Mouse (Mus musculus) liver, embryonic 14.5 days (tissue): ENCODE data around the gene Stum.

Experiments used
- CTCF ChIP-seq: IDR thresholded peaks from 2 replicates; pipeline ENCODE4 v1.5.1; 2016; ENCODE audit warnings: antibody characterized with exemption, low read depth, control low read depth
- EP300 ChIP-seq: IDR thresholded peaks from 2 replicates; pipeline ENCODE4 v1.6.1; 2016; ENCODE audit warnings: antibody characterized with exemption, low read depth

- TF ChIP-seq EP300 (no peak), CTCF (no peak)
These were observed 40.0 kb upstream of the Stum start for GRCm38 (mm10) chr1:180523320-180523719.
